Mouse (Mus musculus) lung, postnatal 0 days (tissue): ENCODE data around the gene Fhdc1. TPM values are rescaled to one million over a fixed set of nuclear protein-coding genes. Genes with fewer than 3 reads are reported as not detected.

Experiments
- ATAC-seq: fragments of 200-750 bp; cut with Nextera tagmentation; 2 replicates; pipeline ENCODE4 v1.8.0; 2017; ENCODE audit warnings: moderate library complexity
- DNase-seq: peaks from one replicate; pipeline ENCODE4 v3.0.0-alpha.2; 2016; ENCODE audit warnings: low spot score
- H3K27ac ChIP-seq: fragments of 300-500 bp; sonication (generic); 2 replicates; pipeline ENCODE4 v1.5.1; 2014; ENCODE audit warnings: antibody characterized with exemption, mild to moderate bottlenecking, low read length, mixed read lengths
- H3K27me3 ChIP-seq: fragments of 300-500 bp; sonication (generic); replicated peaks from 2 replicates; pipeline ENCODE4 v1.6.1; 2014; ENCODE audit warnings: low read length, mixed read lengths; ENCODE audit not compliant: insufficient read depth
- H3K36me3 ChIP-seq: fragments of 300-500 bp; sonication (generic); 2 replicates; pipeline ENCODE4 v1.6.1; 2014; ENCODE audit warnings: low read length, mixed read lengths; ENCODE audit not compliant: insufficient read depth
- H3K4me1 ChIP-seq: fragments of 300-500 bp; sonication (generic); 2 replicates; pipeline ENCODE4 v1.6.1; 2014; ENCODE audit warnings: antibody characterized with exemption, low read depth, low read length, mixed read lengths; ENCODE audit not compliant: insufficient read depth
- H3K4me2 ChIP-seq: fragments of 300-500 bp; sonication (generic); replicated peaks from 2 replicates; pipeline ENCODE4 v1.6.1; 2014; ENCODE audit warnings: low read depth, mild to moderate bottlenecking, low read length, moderate library complexity, mixed read lengths
- H3K4me3 ChIP-seq: fragments of 300-500 bp; sonication (generic); 2 replicates; pipeline ENCODE4 v1.5.1; 2014; ENCODE audit warnings: low read depth, low read length
- H3K9ac ChIP-seq: fragments of 300-500 bp; sonication (generic); replicated peaks from 2 replicates; pipeline ENCODE4 v1.6.1; 2014; ENCODE audit warnings: low read depth, mild to moderate bottlenecking
- H3K9me3 ChIP-seq: fragments of 300-500 bp; sonication (generic); 2 replicates; pipeline ENCODE4 v1.6.1; 2016; ENCODE audit warnings: low read length, mixed read lengths
- CTCF ChIP-seq: IDR thresholded peaks from 2 replicates; pipeline ENCODE4 v1.5.1; 2016; ENCODE audit warnings: antibody characterized with exemption, mild to moderate bottlenecking
- EP300 ChIP-seq: IDR thresholded peaks from 2 replicates; pipeline ENCODE4 v1.6.1; 2016; ENCODE audit warnings: antibody characterized with exemption, mild to moderate bottlenecking, control low read depth
- WGBS: fragments of 180-500 bp; shearing (Covaris S2); extraction: QIAGEN DNeasy Blood & Tissue Kit; methylation state at CpG from one replicate; pipeline ENCODE4 v1.1.7; 2014; 5-methylcytosine and 5-hydroxymethylcytosine counted together
- polyA plus RNA-seq: library from polyadenylated mRNA; unstranded; fragments of >200 nt; fragmentation: Nextera tagmentation; extraction: Ambion mirVana; gene quantifications from 2 replicates; pipeline ENCODE4 v1.2.1, GENCODE M21; 2015

Gene Fhdc1
- polyA plus RNA-seq, 1 experiment from 2014 or later = 16.7 TPM

DNA sequence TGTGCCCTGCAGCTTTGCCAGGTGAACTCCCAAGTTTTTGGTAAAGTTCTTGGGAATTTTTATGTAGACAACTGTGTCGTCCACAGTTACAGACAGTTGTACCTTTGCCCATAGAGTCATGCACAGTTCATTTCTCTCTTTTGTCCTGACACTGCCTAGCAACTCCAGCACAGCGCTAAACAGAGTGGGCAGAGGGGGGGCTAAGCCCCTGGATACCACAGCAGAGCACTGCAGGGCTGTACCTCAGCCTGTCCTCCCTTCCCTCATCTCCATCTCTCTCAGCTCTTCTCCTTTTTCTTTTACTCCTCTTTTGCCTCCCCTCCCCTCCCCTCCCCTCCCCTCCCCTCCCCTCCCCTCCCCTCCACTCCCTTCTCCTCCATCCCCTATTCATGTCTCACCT is 77.5 kb downstream of the Fhdc1 start:
- Histone ChIP-seq H3K4me1 (no peaks in the 10 kb centered on the region), H3K36me3 (no peaks in the 10 kb centered on the region), H3K4me2 (no peak overlapping the region), H3K9me3 (no peaks in the 10 kb centered on the region), H3K4me3 (no peak overlapping the region), H3K27ac (no peak overlapping the region), H3K27me3 (0 out of 2 replicates have a peak, but pooled peaks cover 3% of the 10 kb centered on the region), H3K9ac (no peak overlapping the region)
- DNase-seq = no peak
- WGBS = 38% methylated on average over 2 of the region's 2 CpGs
- ATAC-seq = no peak
- TF ChIP-seq EP300 = no peak
- no peak for TF ChIP-seq CTCF

DNA sequence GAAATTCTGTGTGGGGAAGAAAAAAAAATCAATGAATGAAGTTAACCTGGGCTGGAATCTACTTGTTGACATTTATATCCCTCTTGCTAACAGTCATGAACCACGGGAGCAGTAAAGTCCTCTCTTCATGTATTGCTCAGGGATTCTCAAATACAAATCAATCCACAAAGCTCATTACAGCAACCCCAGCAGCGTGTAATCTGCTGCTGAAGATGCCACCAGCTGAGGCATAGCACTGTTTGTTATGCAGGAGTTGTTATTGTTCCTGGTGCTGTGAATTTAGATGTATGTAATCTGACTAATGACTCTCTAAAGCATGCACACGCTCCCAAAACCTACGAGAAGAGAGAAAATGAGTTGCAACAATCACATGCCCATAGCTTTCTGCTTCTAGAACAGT is 82.3 kb downstream of the Fhdc1 start:
- DNase-seq (no peak), ATAC-seq (no peak)
- H3K4me3 ChIP-seq = no peak overlapping the region
- H3K4me2 ChIP-seq = no peak overlapping the region
- no peaks in the 10 kb centered on the region for H3K36me3 ChIP-seq
- H3K9ac ChIP-seq = no peak overlapping the region
- TF ChIP-seq EP300 (no peak), CTCF (no peak)
- no peaks in the 10 kb centered on the region for H3K4me1 ChIP-seq
- H3K27me3 ChIP-seq = no peaks in the 10 kb centered on the region
- WGBS = 84% methylated on average over 4 of the region's 4 CpGs
- no peaks in the 10 kb centered on the region for H3K9me3 ChIP-seq
- no peak overlapping the region for H3K27ac ChIP-seq

DNA sequence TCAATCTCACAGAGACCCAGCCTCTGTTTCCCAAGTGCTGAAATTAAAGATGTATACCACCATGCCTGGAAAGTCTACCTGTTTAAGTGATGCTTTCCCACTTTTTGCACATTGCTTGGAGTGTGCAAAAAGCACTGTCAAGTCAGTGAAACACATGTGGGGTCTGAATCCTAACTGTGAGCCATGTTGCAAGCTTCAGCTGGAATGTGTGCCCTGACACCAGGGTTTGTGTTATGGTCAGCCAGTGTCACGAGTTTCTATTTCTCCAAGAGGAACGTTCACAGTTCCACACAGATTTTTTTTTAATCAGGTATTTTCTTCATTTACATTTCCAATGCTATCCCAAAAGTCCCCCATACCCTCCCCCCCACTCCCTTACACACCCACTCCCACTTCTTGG is 84.0 kb downstream of the Fhdc1 start:
- H3K9me3 ChIP-seq = no peaks in the 10 kb centered on the region
- H3K36me3 ChIP-seq = no peaks in the 10 kb centered on the region
- no peak for TF ChIP-seq CTCF
- TF ChIP-seq EP300 = no peak
- H3K9ac ChIP-seq = no peak overlapping the region
- H3K4me3 ChIP-seq = no peak overlapping the region
- DNase-seq (peak; percentile 34), ATAC-seq (no peak)
- H3K4me2 ChIP-seq = no peak overlapping the region
- WGBS = 51% methylated on average over 2 of the region's 2 CpGs
- H3K27ac ChIP-seq = no peak overlapping the region
- no peaks in the 10 kb centered on the region for H3K4me1 ChIP-seq
- H3K27me3 ChIP-seq = no peaks in the 10 kb centered on the region

DNA sequence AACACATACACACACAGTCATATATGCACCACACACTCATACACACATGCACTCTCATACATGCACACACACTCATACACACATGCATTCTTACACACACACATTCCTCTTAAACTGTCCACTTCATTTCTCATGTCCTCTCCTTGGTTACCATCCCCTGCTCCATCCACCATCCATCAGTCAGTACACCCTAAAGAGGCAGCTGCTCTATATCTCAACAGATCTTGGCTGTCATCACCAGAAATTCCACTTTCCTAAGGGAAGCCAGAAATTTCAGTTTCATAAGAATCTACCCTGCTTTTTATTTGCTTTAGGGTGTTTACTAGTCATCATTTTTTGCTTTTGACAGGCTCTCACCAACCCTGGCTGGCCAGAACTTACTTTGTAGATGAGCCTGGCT is 84.4 kb downstream of the Fhdc1 start:
- Histone ChIP-seq H3K9me3 (no peaks in the 10 kb centered on the region), H3K9ac (no peak overlapping the region), H3K27me3 (no peaks in the 10 kb centered on the region), H3K4me3 (no peak overlapping the region), H3K36me3 (no peaks in the 10 kb centered on the region), H3K27ac (no peak overlapping the region), H3K4me2 (no peak overlapping the region), H3K4me1 (no peaks in the 10 kb centered on the region)
- no peak for TF ChIP-seq CTCF
- no peak for TF ChIP-seq EP300
- DNase-seq = peak; percentile 71
- peak; percentile 73 for ATAC-seq

DNA sequence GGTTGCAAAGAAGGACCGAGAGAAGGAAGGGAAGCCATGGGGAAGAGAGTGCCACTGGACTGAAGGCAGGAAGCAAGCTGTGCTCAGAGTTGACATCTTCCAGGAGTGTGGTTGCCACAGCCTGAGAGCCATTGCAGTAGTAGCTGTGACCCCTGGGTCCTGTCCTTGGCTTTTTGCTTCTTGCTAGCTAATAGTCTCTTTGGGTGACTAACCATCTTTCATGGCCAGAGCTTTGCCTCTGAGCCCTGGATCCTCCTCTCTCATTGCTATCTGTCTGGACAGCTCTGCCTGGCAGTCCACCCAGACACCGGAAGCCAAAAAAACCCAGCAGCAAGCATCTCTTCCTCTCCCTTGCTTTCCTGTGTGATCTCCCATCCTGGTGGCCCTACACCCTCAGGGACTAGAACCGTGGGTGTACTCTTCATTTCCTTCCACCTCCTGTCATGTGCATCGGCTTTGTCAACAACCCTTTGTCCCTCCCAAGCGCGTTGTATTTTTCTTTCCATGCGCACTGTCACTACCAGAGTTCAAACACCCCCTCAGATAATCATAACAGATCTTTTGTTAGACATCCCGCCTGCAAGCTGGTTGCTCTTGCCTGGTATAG is 85.3 kb downstream of the Fhdc1 start:
- 62% methylated on average over 8 of the region's 8 CpGs for WGBS
- ATAC-seq (no peak), DNase-seq (no peak)
- Histone ChIP-seq H3K9me3 (no peaks in the 10 kb centered on the region), H3K4me3 (no peak overlapping the region), H3K36me3 (no peaks in the 10 kb centered on the region), H3K27ac (no peak overlapping the region), H3K4me2 (no peak overlapping the region), H3K27me3 (no peaks in the 10 kb centered on the region), H3K4me1 (no peaks in the 10 kb centered on the region), H3K9ac (no peak overlapping the region)
- TF ChIP-seq CTCF = no peak
- TF ChIP-seq EP300 = no peak

Other genes with a start within 250 kb of the Fhdc1 start
- gene Trim2, start 173.6 kb downstream of the Fhdc1 start, polyA plus RNA-seq = 18.7 and 20.0 TPM in 2 replicates
- 60.8 and 64.0 TPM in 2 replicates for gene Arfip1, start 102.2 kb upstream of the Fhdc1 start, polyA plus RNA-seq
- gene Tigd4, start 113.1 kb upstream of the Fhdc1 start, polyA plus RNA-seq = 0.04 and 0.05 TPM in 2 replicates
- 4.6 and 6.3 TPM in 2 replicates for gene Tmem154, start 185.8 kb upstream of the Fhdc1 start, polyA plus RNA-seq